Mouse (Mus musculus): ENCODE data around the gene Pcbp2. TPM values are rescaled to one million over a fixed set of nuclear protein-coding genes. Genes with fewer than 3 reads are reported as not detected.
A peak's percentile ranks its signal among the peaks of the same experiment; 100 is the strongest.

Pcbp2 gene
- polyA plus RNA-seq, 1 experiment from 2014 or later = 247 TPM

GRCm38 (mm10) chr15:102459381-102459780, 11.0 kb upstream of the Pcbp2 start:
- Histone ChIP-seq H3K9ac (ENCODE audit: low read length) (peak overlapping the region; percentile 56), H3K27ac (ENCODE audit: low read depth, low read length) (no peak overlapping the region), H3K4me1 (replicated peaks; ENCODE audit: control insufficient read depth, insufficient read depth, low read length) (no peaks in the 10 kb centered on the region), H3K27me3 (ENCODE audit: control insufficient read depth, insufficient read depth, low read length) (no peaks in the 10 kb centered on the region), H3K9me3 (ENCODE audit: control insufficient read depth, low read length) (no peaks in the 10 kb centered on the region), H3K4me2 (ENCODE audit: low read depth, low read length, severe bottlenecking) (peak overlapping the region; percentile 50), H3K36me3 (ENCODE audit: control insufficient read depth, insufficient read depth, low read length) (no peaks in the 10 kb centered on the region), H3K4me3 (ENCODE audit: low read depth, low read length) (peak overlapping the region; percentile 43)
- 0 out of 2 replicates have a peak, but pooled peaks have one; percentile 28 for ATAC-seq (replicated peaks; ENCODE audit: low FRiP score)
- no peak for DNase-seq (ENCODE audit: low spot score)
- 32% methylated on average over 6 of the region's 6 CpGs for WGBS

- Histone ChIP-seq H3K4me1 (replicated peaks; ENCODE audit: control insufficient read depth, insufficient read depth, low read length) (no peaks in the 10 kb centered on the region), H3K36me3 (ENCODE audit: control insufficient read depth, insufficient read depth, low read length) (no peaks in the 10 kb centered on the region), H3K4me2 (ENCODE audit: low read depth, low read length, severe bottlenecking) (peak overlapping the region; percentile 50; the same call in 1 of the 2 replicates), H3K9ac (ENCODE audit: low read length) (no peak overlapping the region), H3K9me3 (ENCODE audit: control insufficient read depth, low read length) (no peaks in the 10 kb centered on the region), H3K27me3 (ENCODE audit: control insufficient read depth, insufficient read depth, low read length) (no peaks in the 10 kb centered on the region), H3K4me3 (ENCODE audit: low read depth, low read length) (no peak overlapping the region), H3K27ac (ENCODE audit: low read depth, low read length) (no peak overlapping the region)
- 0 out of 2 replicates have a peak, but pooled peaks have one; percentile 47 for ATAC-seq (replicated peaks; ENCODE audit: low FRiP score)
- 71% methylated on average over 5 of the region's 5 CpGs for WGBS
- no peak for DNase-seq (ENCODE audit: low spot score)
Measured at GRCm38 (mm10) chr15:102459847-102460246, 10.5 kb upstream of the Pcbp2 start.

GRCm38 (mm10) chr15:102460409-102460808, 9.9 kb upstream of the Pcbp2 start:
- WGBS = 87% methylated on average over 12 of the region's 12 CpGs
- H3K9me3 ChIP-seq (ENCODE audit: control insufficient read depth, low read length) = no peaks in the 10 kb centered on the region
- H3K4me3 ChIP-seq (ENCODE audit: low read depth, low read length) = no peak overlapping the region
- no peak overlapping the region for H3K27ac ChIP-seq (ENCODE audit: low read depth, low read length)
- H3K4me2 ChIP-seq (ENCODE audit: low read depth, low read length, severe bottlenecking) = no peak overlapping the region
- H3K36me3 ChIP-seq (ENCODE audit: control insufficient read depth, insufficient read depth, low read length) = no peaks in the 10 kb centered on the region
- H3K4me1 ChIP-seq (replicated peaks; ENCODE audit: control insufficient read depth, insufficient read depth, low read length) = no peaks in the 10 kb centered on the region
- H3K9ac ChIP-seq (ENCODE audit: low read length) = no peak overlapping the region
- ATAC-seq (replicated peaks; ENCODE audit: low FRiP score) (no peak), DNase-seq (ENCODE audit: low spot score) (no peak)
- H3K27me3 ChIP-seq (ENCODE audit: control insufficient read depth, insufficient read depth, low read length) = no peaks in the 10 kb centered on the region

GRCm38 (mm10) chr15:102460971-102461370, 9.4 kb upstream of the Pcbp2 start:
- Histone ChIP-seq H3K4me2 (ENCODE audit: low read depth, low read length, severe bottlenecking) (no peak overlapping the region), H3K9me3 (ENCODE audit: control insufficient read depth, low read length) (no peaks in the 10 kb centered on the region), H3K27me3 (ENCODE audit: control insufficient read depth, insufficient read depth, low read length) (no peaks in the 10 kb centered on the region), H3K9ac (ENCODE audit: low read length) (no peak overlapping the region), H3K4me3 (ENCODE audit: low read depth, low read length) (no peak overlapping the region), H3K27ac (ENCODE audit: low read depth, low read length) (no peak overlapping the region), H3K36me3 (ENCODE audit: control insufficient read depth, insufficient read depth, low read length) (no peaks in the 10 kb centered on the region), H3K4me1 (replicated peaks; ENCODE audit: control insufficient read depth, insufficient read depth, low read length) (no peaks in the 10 kb centered on the region)
- ATAC-seq (replicated peaks; ENCODE audit: low FRiP score) = no peak
- DNase-seq (ENCODE audit: low spot score) = no peak
- WGBS = 80% methylated on average over 4 of the region's 4 CpGs

- H3K4me2 ChIP-seq (ENCODE audit: low read depth, low read length, severe bottlenecking) = no peak overlapping the region
- DNase-seq (ENCODE audit: low spot score) = no peak
- no peaks in the 10 kb centered on the region for H3K9me3 ChIP-seq (ENCODE audit: control insufficient read depth, low read length)
- no peaks in the 10 kb centered on the region for H3K4me1 ChIP-seq (replicated peaks; ENCODE audit: control insufficient read depth, insufficient read depth, low read length)
- H3K36me3 ChIP-seq (ENCODE audit: control insufficient read depth, insufficient read depth, low read length) = no peaks in the 10 kb centered on the region
- H3K27ac ChIP-seq (ENCODE audit: low read depth, low read length) = no peak overlapping the region
- no peak overlapping the region for H3K4me3 ChIP-seq (ENCODE audit: low read depth, low read length)
- no peaks in the 10 kb centered on the region for H3K27me3 ChIP-seq (ENCODE audit: control insufficient read depth, insufficient read depth, low read length)
- no peak overlapping the region for H3K9ac ChIP-seq (ENCODE audit: low read length)
- 85% methylated on average over 9 of the region's 9 CpGs for WGBS
- no peak for ATAC-seq (replicated peaks; ENCODE audit: low FRiP score)
Measured at GRCm38 (mm10) chr15:102461430-102462075, 8.8 kb upstream of the Pcbp2 start.

- no peak for ATAC-seq (replicated peaks; ENCODE audit: low FRiP score)
- no peaks in the 10 kb centered on the region for H3K27me3 ChIP-seq (ENCODE audit: control insufficient read depth, insufficient read depth, low read length)
- no peaks in the 10 kb centered on the region for H3K36me3 ChIP-seq (ENCODE audit: control insufficient read depth, insufficient read depth, low read length)
- H3K4me1 ChIP-seq (replicated peaks; ENCODE audit: control insufficient read depth, insufficient read depth, low read length) = no peaks in the 10 kb centered on the region
- H3K4me3 ChIP-seq (ENCODE audit: low read depth, low read length) = no peak overlapping the region
- no peak overlapping the region for H3K4me2 ChIP-seq (ENCODE audit: low read depth, low read length, severe bottlenecking)
- H3K9ac ChIP-seq (ENCODE audit: low read length) = no peak overlapping the region
- H3K27ac ChIP-seq (ENCODE audit: low read depth, low read length) = no peak overlapping the region
- no peaks in the 10 kb centered on the region for H3K9me3 ChIP-seq (ENCODE audit: control insufficient read depth, low read length)
- DNase-seq (ENCODE audit: low spot score) = no peak
Measured at GRCm38 (mm10) chr15:102463666-102464065, 6.7 kb upstream of the Pcbp2 start.

- Histone ChIP-seq H3K27me3 (ENCODE audit: control insufficient read depth, insufficient read depth, low read length) (no peaks in the 10 kb centered on the region), H3K4me2 (ENCODE audit: low read depth, low read length, severe bottlenecking) (no peak overlapping the region), H3K36me3 (ENCODE audit: control insufficient read depth, insufficient read depth, low read length) (no peaks in the 10 kb centered on the region), H3K9me3 (ENCODE audit: control insufficient read depth, low read length) (no peaks in the 10 kb centered on the region), H3K4me1 (replicated peaks; ENCODE audit: control insufficient read depth, insufficient read depth, low read length) (no peaks in the 10 kb centered on the region), H3K27ac (ENCODE audit: low read depth, low read length) (no peak overlapping the region), H3K4me3 (ENCODE audit: low read depth, low read length) (no peak overlapping the region), H3K9ac (ENCODE audit: low read length) (no peak overlapping the region)
- ATAC-seq (replicated peaks; ENCODE audit: low FRiP score) = no peak
- 97% methylated on average over 9 of the region's 9 CpGs for WGBS
- DNase-seq (ENCODE audit: low spot score) = no peak
Measured at GRCm38 (mm10) chr15:102468675-102469370, 1.5 kb upstream of the Pcbp2 start.

GRCm38 (mm10) chr15:102470605-102471294, 411 bp downstream of the Pcbp2 start:
- Histone ChIP-seq H3K9me3 (ENCODE audit: control insufficient read depth, low read length) (no peaks in the 10 kb centered on the region), H3K4me3 (ENCODE audit: low read depth, low read length) (peak overlapping the region; percentile 76), H3K36me3 (ENCODE audit: control insufficient read depth, insufficient read depth, low read length) (peaks cover 3% of the 10 kb centered on the region), H3K27me3 (ENCODE audit: control insufficient read depth, insufficient read depth, low read length) (no peaks in the 10 kb centered on the region), H3K27ac (ENCODE audit: low read depth, low read length) (peak overlapping the region; percentile 96), H3K4me1 (replicated peaks; ENCODE audit: control insufficient read depth, insufficient read depth, low read length) (no peaks in the 10 kb centered on the region), H3K4me2 (ENCODE audit: low read depth, low read length, severe bottlenecking) (peak overlapping the region; percentile 58), H3K9ac (ENCODE audit: low read length) (peak overlapping the region; percentile 93)
- DNase-seq (ENCODE audit: low spot score) (peak; percentile 94), ATAC-seq (replicated peaks; ENCODE audit: low FRiP score) (peak; percentile 67)
- WGBS = under 1% methylated on average over 50 of the region's 67 CpGs
